ENCODE assay signal across 13 mouse cellular contexts in the genomic region with DNA sequence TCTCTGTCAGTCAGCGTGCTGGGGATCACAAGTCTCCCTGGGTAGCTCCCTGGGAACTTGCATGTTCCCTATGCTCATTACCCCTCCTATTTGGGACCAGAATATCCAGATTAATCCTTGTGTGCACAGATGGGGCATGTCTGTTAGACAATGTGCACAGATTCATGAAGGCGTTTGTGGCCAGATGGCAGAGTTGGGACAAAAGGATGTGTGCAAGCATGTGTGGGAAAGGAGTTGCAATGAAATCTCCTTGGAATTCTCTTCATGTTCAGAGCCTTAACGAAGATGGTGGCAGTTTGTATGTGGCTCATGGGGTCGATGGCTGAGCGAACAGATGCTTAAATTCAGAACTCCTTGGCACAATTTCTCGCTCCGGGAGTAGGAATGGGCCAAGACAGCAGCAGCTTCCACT.
DNase-seq lines count a peak whose midpoint lies in the region; ATAC-seq lines count a peak whose summit lies in the region.
"Had no signal": no experiment of that assay in that cellular context is flagged by ENCODE, and none has a peak within 500 bp of the region (broad histone marks: within the 10 kb centered on the region; RNA-seq: fewer than 3 reads in every experiment).

No protein-coding gene starts in this region.

- no peaks in the 10 kb centered on the region for H3K9me3 ChIP-seq in forebrain, embryonic 15.5 days
- H3K9me3 ChIP-seq: embryonic facial prominence, embryonic 13.5 days had no signal

- no peak overlapping the region for H3K4me3 ChIP-seq in forebrain, embryonic 15.5 days
- H3K4me3 ChIP-seq: embryonic facial prominence, embryonic 13.5 days; liver, embryonic 13.5 days had no signal

- peak; percentile 26 to 69 for DNase-seq in frontal cortex, postnatal 36 days (ENCODE audit: low spot score in 2 of 2)
- peak; percentile 18 for DNase-seq in left cerebral cortex, adult 11 months (ENCODE audit: low spot score)
- DNase-seq in retina, postnatal 1 day = peak; percentile 45
- DNase-seq in embryo, embryonic 10 days (ENCODE audit: low spot score) = no peak
- no peak for DNase-seq in adrenal gland, postnatal 36 days
- DNase-seq: adrenal gland, postnatal 10 days; kidney, adult 2 months; liver, embryonic 13.5 days had no signal

- no peaks in the 10 kb centered on the region for H3K27me3 ChIP-seq in forebrain, embryonic 15.5 days
- H3K27me3 ChIP-seq: embryonic facial prominence, embryonic 13.5 days; liver, embryonic 13.5 days had no signal

- H3K4me1 ChIP-seq in forebrain, embryonic 15.5 days = no peaks in the 10 kb centered on the region
- H3K4me1 ChIP-seq: embryonic facial prominence, embryonic 13.5 days; liver, embryonic 13.5 days had no signal

- no peak overlapping the region for H3K9ac ChIP-seq in forebrain, embryonic 15.5 days (replicated peaks)
- H3K9ac ChIP-seq: embryonic facial prominence, embryonic 13.5 days; liver, embryonic 13.5 days had no signal

- no peak overlapping the region for H3K4me2 ChIP-seq in forebrain, embryonic 15.5 days (replicated peaks)
- H3K4me2 ChIP-seq: embryonic facial prominence, embryonic 13.5 days; heart, embryonic 11.5 days; liver, embryonic 13.5 days had no signal

- 47% methylated on average over 7 of the region's 7 CpGs for WGBS in forebrain, embryonic 15.5 days

- ATAC-seq in forebrain, embryonic 15.5 days (replicated peaks) = peak; percentile 96
- ATAC-seq in erythroblast, adult 5-6 weeks (replicated peaks; ENCODE audit: low FRiP score, poor library complexity, severe bottlenecking) = no peak

- no peaks in the 10 kb centered on the region for H3K36me3 ChIP-seq in forebrain, embryonic 15.5 days
- H3K36me3 ChIP-seq: embryonic facial prominence, embryonic 13.5 days; G1E; liver, embryonic 13.5 days had no signal

- H3K27ac ChIP-seq in forebrain, embryonic 15.5 days (replicated peaks) = peak overlapping the region; percentile 62
- H3K27ac ChIP-seq: embryonic facial prominence, embryonic 13.5 days; liver, embryonic 13.5 days had no signal

Comparison
In these comparisons a context has a peak if more than half of its experiments do, and no peak if none do; other contexts are left out.
1. DNase-seq: peak in frontal cortex, postnatal 36 days (2 of 2), left cerebral cortex, adult 11 months (single experiment) and retina, postnatal 1 day (single experiment); none in embryo, embryonic 10 days (single experiment) and adrenal gland, postnatal 36 days (0 of 2).